Mouse (Mus musculus): ENCODE results near the gene Calhm1. TPM values are rescaled to one million over a fixed set of nuclear protein-coding genes. Genes with fewer than 3 reads are reported as not detected.

Gene Calhm1
- polyA plus RNA-seq (2012; ENCODE audit: insufficient read depth, insufficient read length, missing spikeins) = not detected in 2 replicates

DNA sequence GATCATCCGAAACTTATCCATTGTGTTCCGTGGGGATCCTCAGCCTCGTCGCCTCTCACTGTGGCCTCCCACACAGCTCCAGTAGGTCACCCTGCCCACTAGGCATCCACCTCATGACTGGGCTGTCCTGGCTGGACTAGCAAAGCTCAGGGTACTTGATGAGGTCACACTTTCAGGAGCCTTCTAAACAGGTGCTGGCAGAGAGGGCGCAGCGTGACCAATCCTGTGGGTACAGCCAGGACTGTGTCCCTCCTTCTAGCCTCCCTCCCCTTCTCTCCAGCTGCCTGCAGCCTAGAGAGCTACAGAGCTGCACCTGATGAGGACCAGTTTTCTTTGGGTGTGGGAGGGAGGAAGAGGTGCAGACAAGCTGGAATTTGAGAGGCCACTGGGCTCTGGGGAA is at the start of gene Calhm1:
TSS of gene Calhm1 (minus strand) at position 101 of the 400 bp plus-strand sequence.
- H3K27ac ChIP-seq (ENCODE audit: insufficient read depth, low read depth, low read length) = no peak within 1 kb of the TSS
- no peak for TF ChIP-seq POLR2A (IDR thresholded peaks at IDR 0.05; ENCODE audit: borderline replicate concordance, low read depth, low read length)
- no peak for TF ChIP-seq CTCF (IDR thresholded peaks at IDR 0.05; ENCODE audit: low read depth, low read length)
- H3K4me1 ChIP-seq (ENCODE audit: control insufficient read depth, insufficient read depth, low read length) = peaks cover 36% of the 10 kb centered on the region
- no peak within 1 kb of the TSS for H3K4me3 ChIP-seq (ENCODE audit: insufficient read depth, low read length)

GRCm38 (mm10) chr19:47192158-47192557 is 48.1 kb upstream of the Calhm1 start:
- no peak overlapping the region for H3K27ac ChIP-seq (ENCODE audit: insufficient read depth, low read depth, low read length)
- no peak overlapping the region for H3K4me3 ChIP-seq (ENCODE audit: insufficient read depth, low read length)
- no peak for TF ChIP-seq CTCF (IDR thresholded peaks at IDR 0.05; ENCODE audit: low read depth, low read length)
- no peak for TF ChIP-seq POLR2A (IDR thresholded peaks at IDR 0.05; ENCODE audit: borderline replicate concordance, low read depth, low read length)
- no peaks in the 10 kb centered on the region for H3K4me1 ChIP-seq (ENCODE audit: control insufficient read depth, insufficient read depth, low read length)

DNA sequence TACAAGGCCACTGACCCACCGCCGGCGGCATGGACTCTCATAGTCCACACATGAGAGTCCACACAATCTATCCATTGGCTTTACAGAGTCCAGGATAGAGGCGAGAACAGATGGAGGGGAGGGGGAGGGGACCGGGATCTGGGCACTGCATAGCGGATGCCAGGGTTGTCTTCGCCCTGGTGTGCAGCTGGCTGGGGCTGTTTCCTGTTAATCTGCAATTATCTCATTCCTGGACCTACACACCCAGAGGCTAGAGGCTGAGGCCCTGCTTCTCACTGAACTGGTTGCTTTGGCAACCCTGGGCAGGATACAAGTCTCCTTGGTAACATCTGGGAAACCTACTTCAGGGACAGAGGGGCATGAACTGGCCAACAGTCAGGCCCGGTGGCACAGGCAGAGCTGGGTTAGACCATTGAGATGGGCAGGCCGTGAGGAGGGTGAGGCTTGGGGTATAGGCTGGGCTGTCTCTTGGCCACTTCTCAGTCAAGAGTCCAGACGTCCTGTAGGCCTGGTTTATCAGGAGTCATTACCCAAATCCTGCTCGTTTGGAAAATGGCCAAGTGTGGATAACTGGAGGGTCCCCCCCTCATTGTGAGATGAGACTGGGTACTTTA is 44.6 kb upstream of the Calhm1 start:
- TF ChIP-seq CTCF (IDR thresholded peaks at IDR 0.05; ENCODE audit: low read depth, low read length) = no peak
- TF ChIP-seq POLR2A (IDR thresholded peaks at IDR 0.05; ENCODE audit: borderline replicate concordance, low read depth, low read length) = no peak
- H3K4me1 ChIP-seq (ENCODE audit: control insufficient read depth, insufficient read depth, low read length) = peaks cover 8% of the 10 kb centered on the region
- H3K4me3 ChIP-seq (ENCODE audit: insufficient read depth, low read length) = no peak overlapping the region
- no peak overlapping the region for H3K27ac ChIP-seq (ENCODE audit: insufficient read depth, low read depth, low read length)

- no peak overlapping the region for H3K27ac ChIP-seq (ENCODE audit: insufficient read depth, low read depth, low read length)
- peaks cover 10% of the 10 kb centered on the region for H3K4me1 ChIP-seq (ENCODE audit: control insufficient read depth, insufficient read depth, low read length)
- no peak overlapping the region for H3K4me3 ChIP-seq (ENCODE audit: insufficient read depth, low read length)
- TF ChIP-seq CTCF (IDR thresholded peaks at IDR 0.05; ENCODE audit: low read depth, low read length) (no peak), POLR2A (IDR thresholded peaks at IDR 0.05; ENCODE audit: borderline replicate concordance, low read depth, low read length) (no peak)
Observed at GRCm38 (mm10) chr19:47186514-47187275, 42.6 kb upstream of the Calhm1 start.

- Histone ChIP-seq H3K4me1 (ENCODE audit: control insufficient read depth, insufficient read depth, low read length) (peaks cover 10% of the 10 kb centered on the region), H3K4me3 (ENCODE audit: insufficient read depth, low read length) (no peak overlapping the region), H3K27ac (ENCODE audit: insufficient read depth, low read depth, low read length) (no peak overlapping the region)
- TF ChIP-seq CTCF (IDR thresholded peaks at IDR 0.05; ENCODE audit: low read depth, low read length) (no peak), POLR2A (IDR thresholded peaks at IDR 0.05; ENCODE audit: borderline replicate concordance, low read depth, low read length) (no peak)
Observed at GRCm38 (mm10) chr19:47184736-47185135, 40.7 kb upstream of the Calhm1 start.

- Histone ChIP-seq H3K4me1 (ENCODE audit: control insufficient read depth, insufficient read depth, low read length) (peaks cover 10% of the 10 kb centered on the region), H3K27ac (ENCODE audit: insufficient read depth, low read depth, low read length) (no peak overlapping the region), H3K4me3 (ENCODE audit: insufficient read depth, low read length) (no peak overlapping the region)
- no peak for TF ChIP-seq POLR2A (IDR thresholded peaks at IDR 0.05; ENCODE audit: borderline replicate concordance, low read depth, low read length)
- no peak for TF ChIP-seq CTCF (IDR thresholded peaks at IDR 0.05; ENCODE audit: low read depth, low read length)
Observed at GRCm38 (mm10) chr19:47184221-47184620, 40.2 kb upstream of the Calhm1 start.

- Histone ChIP-seq H3K4me3 (ENCODE audit: insufficient read depth, low read length) (no peak overlapping the region), H3K27ac (ENCODE audit: insufficient read depth, low read depth, low read length) (no peak overlapping the region), H3K4me1 (ENCODE audit: control insufficient read depth, insufficient read depth, low read length) (peaks cover 10% of the 10 kb centered on the region)
- TF ChIP-seq CTCF (IDR thresholded peaks at IDR 0.05; ENCODE audit: low read depth, low read length) (no peak), POLR2A (IDR thresholded peaks at IDR 0.05; ENCODE audit: borderline replicate concordance, low read depth, low read length) (no peak)
Observed at GRCm38 (mm10) chr19:47180011-47180410, 36.0 kb upstream of the Calhm1 start.

GRCm38 (mm10) chr19:47179272-47179809 is 35.3 kb upstream of the Calhm1 start:
- Histone ChIP-seq H3K4me1 (ENCODE audit: control insufficient read depth, insufficient read depth, low read length) (peaks cover 8% of the 10 kb centered on the region), H3K4me3 (ENCODE audit: insufficient read depth, low read length) (peak overlapping the region; percentile 45), H3K27ac (ENCODE audit: insufficient read depth, low read depth, low read length) (no peak overlapping the region)
- TF ChIP-seq POLR2A (IDR thresholded peaks at IDR 0.05; ENCODE audit: borderline replicate concordance, low read depth, low read length) (no peak), CTCF (IDR thresholded peaks at IDR 0.05; ENCODE audit: low read depth, low read length) (no peak)

DNA sequence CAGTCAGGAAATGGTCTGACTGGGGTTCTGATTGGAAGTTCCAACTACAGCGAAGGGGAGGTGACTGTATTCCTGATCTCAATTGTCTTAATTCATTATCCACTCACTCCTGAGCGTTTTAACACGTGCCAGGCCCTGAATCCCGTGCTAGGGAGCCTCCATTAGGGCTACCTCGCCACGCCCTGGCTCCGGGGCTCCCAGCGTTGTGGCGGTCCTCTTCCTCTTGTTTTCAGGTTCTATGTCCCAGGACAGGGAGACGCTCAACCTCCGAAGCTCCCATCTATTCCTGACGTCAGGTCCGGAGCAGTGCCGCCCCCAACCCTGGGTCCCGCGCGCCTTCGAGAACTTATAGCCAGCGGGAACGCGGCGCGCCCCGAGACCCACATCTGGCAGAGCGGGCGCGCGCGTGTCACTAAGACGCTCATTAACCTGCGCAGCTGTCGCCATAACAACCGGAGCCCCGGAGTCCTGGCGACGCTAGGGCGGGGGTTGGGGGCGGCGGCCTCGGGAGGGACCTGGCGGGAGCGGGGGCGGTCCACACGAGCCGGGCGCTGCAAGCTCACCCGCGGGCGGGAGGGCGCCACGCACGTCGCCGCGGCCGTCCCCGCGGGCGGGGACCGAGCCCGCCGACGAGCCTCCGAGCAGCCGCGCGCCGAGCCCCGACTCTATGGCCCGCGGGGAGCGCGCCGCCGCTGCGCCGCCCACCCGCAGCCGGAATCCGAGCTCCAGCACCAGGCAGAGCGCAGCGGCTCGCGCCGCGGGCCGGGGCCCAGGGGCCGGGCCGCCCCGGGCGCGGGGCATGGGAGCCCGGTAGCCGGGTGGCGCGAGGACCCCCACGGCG is 34.6 kb upstream of the Calhm1 start, which contains the start of gene Neurl1a:
TSS of gene Neurl1a (plus strand) at position 390 of the 841 bp plus-strand sequence.
- TF ChIP-seq CTCF (IDR thresholded peaks at IDR 0.05; ENCODE audit: low read depth, low read length) (no peak), POLR2A (IDR thresholded peaks at IDR 0.05; ENCODE audit: borderline replicate concordance, low read depth, low read length) (no peak)
- no peak within 1 kb of the TSS for H3K27ac ChIP-seq (ENCODE audit: insufficient read depth, low read depth, low read length)
- H3K4me3 ChIP-seq (ENCODE audit: insufficient read depth, low read length) = peak within 1 kb of the TSS; percentile 45
- H3K4me1 ChIP-seq (ENCODE audit: control insufficient read depth, insufficient read depth, low read length) = peaks cover 3% of the 10 kb centered on the region; the same call in 1 of the 2 replicates

All from bone marrow macrophage, adult 2 months (primary cell).